Mouse (Mus musculus) myocyte (in vitro differentiated cells): ENCODE results near the gene Dtx1.

Source experiments
- MAX ChIP-seq: IDR thresholded peaks from one replicate; pipeline ENCODE4 v1.6.1; 2011; ENCODE audit warnings: low read depth, mild to moderate bottlenecking, control low read depth
- MYOG ChIP-seq, 3 experiments: IDR thresholded peaks; one replicate each; pipeline ENCODE4 v1.6.1; 2011; ENCODE audit warnings: control low read depth in 2 of 3, low read depth in 2 of 3, mild to moderate bottlenecking in 2 of 3; ENCODE audit not compliant: insufficient read length in 2 of 3, control insufficient read depth in 1 of 3, insufficient read depth in 1 of 3
- POLR2A ChIP-seq: IDR thresholded peaks from one replicate; pipeline ENCODE4 v1.6.1; 2011; ENCODE audit warnings: low read depth, mild to moderate bottlenecking, control low read depth, moderate library complexity; ENCODE audit not compliant: insufficient read length
- REST ChIP-seq: IDR thresholded peaks from one replicate; pipeline ENCODE4 v1.6.1; 2011; ENCODE audit warnings: mild to moderate bottlenecking, control low read depth, moderate library complexity; ENCODE audit not compliant: insufficient read depth, insufficient read length
- TCF12 ChIP-seq: IDR thresholded peaks from one replicate; pipeline ENCODE4 v1.6.1; 2011; ENCODE audit warnings: mild to moderate bottlenecking, control low read depth; ENCODE audit not compliant: poor library complexity, insufficient read depth, severe bottlenecking

DNA sequence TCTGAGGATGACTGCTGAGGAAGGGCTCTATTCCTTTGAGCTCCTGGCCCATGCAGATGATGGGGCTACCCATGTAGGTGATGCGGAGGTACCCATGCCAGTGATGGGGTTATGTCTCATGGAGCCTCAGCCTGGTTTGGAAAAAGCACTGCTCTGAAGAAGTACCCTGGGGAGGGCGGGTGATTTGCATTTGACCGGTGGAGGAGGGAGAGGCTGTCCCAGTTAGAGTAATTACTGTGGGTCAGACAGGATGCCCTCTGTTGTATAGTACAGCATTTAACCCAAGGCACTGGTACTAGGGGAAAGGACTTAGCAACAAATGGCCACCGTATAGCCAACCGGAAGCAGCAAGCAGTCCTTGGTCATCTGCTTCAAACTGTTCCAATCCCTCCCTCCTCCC is 76.9 kb downstream of the Dtx1 start:
- TF ChIP-seq MYOG (IDR thresholded peaks at IDR 0.05; ENCODE audit: control insufficient read depth in 1 of 3, insufficient read depth in 1 of 3, insufficient read length in 2 of 3, low read depth in 2 of 3) (no peak), POLR2A (no peak), MAX (no peak), REST (no peak), TCF12 (no peak)
